Mouse (Mus musculus) heart, embryonic 10.5 days (tissue): ENCODE measurements around the gene Mfap1b. TPM values are rescaled to one million over a fixed set of nuclear protein-coding genes. Genes with fewer than 3 reads are reported as not detected.
"Not testable (repeated sequence)": the region's sequence is repeated elsewhere in the genome, so short reads cannot be mapped to it uniquely, and the experiment has no call there.

Experiments
- DNase-seq: peaks from one replicate; pipeline ENCODE4 v3.0.0-alpha.2; 2017; ENCODE audit warnings: low spot score
- H3K27ac ChIP-seq: fragments of 300-500 bp; sonication (generic); 2 replicates; pipeline ENCODE4 v1.5.1; 2016; ENCODE audit warnings: mild to moderate bottlenecking
- H3K27me3 ChIP-seq: fragments of 300-500 bp; sonication (generic); 2 replicates; pipeline ENCODE4 v1.6.1; 2016; ENCODE audit warnings: mild to moderate bottlenecking; ENCODE audit not compliant: poor library complexity, insufficient read depth, severe bottlenecking
- H3K36me3 ChIP-seq: fragments of 300-500 bp; sonication (generic); 2 replicates; pipeline ENCODE4 v1.6.1; 2016; ENCODE audit warnings: mild to moderate bottlenecking, moderate library complexity
- H3K4me1 ChIP-seq: fragments of 300-500 bp; sonication (generic); 2 replicates; pipeline ENCODE4 v1.6.1; 2016; ENCODE audit warnings: mild to moderate bottlenecking
- H3K4me3 ChIP-seq: fragments of 300-500 bp; sonication (generic); 2 replicates; pipeline ENCODE4 v1.5.1; 2016; ENCODE audit warnings: mild to moderate bottlenecking, moderate library complexity
- H3K9me3 ChIP-seq: fragments of 300-500 bp; sonication (generic); 2 replicates; pipeline ENCODE4 v1.6.1; 2016; ENCODE audit warnings: mild to moderate bottlenecking, moderate library complexity
- WGBS: fragments of 180-500 bp; shearing (Covaris S2); methylation state at CpG from one replicate; pipeline ENCODE4 v1.1.7; 2016; 5-methylcytosine and 5-hydroxymethylcytosine counted together
- polyA plus RNA-seq: library from polyadenylated mRNA; unstranded; fragments of >200 nt; fragmentation: Nextera tagmentation; extraction: Ambion mirVana; gene quantifications from 2 replicates; pipeline ENCODE4 v1.2.1, GENCODE M21; 2016

Gene Mfap1b
- polyA plus RNA-seq, 1 experiment from 2014 or later, result 49.3 TPM

DNA sequence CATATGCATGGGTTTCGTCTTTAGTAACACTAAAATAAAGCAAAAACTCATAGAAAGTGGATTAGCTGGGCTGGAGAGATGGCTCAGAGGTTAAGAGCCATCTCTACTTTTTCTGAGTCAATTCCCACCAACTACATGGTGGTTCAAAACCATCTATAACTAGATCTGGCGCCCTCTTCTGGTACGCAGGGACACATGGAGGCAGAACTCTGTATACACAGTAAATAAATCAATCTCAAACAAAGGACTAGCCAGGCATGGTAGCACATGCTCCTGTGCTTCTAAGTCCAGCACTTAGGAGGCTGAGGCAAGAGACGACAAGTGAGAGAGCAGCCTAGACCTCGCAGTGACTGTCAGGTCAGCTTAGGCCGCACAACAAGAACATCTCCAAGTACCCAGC is 27.7 kb upstream of the Mfap1b start:
- not testable (repeated sequence) for H3K27ac ChIP-seq, H3K27me3 ChIP-seq, H3K4me1 ChIP-seq, H3K9me3 ChIP-seq, DNase-seq, H3K4me3 ChIP-seq
- peaks cover 11% of the 10 kb centered on the region for H3K36me3 ChIP-seq
- WGBS, result 83% methylated on average over 1 of the region's 6 CpGs

DNA sequence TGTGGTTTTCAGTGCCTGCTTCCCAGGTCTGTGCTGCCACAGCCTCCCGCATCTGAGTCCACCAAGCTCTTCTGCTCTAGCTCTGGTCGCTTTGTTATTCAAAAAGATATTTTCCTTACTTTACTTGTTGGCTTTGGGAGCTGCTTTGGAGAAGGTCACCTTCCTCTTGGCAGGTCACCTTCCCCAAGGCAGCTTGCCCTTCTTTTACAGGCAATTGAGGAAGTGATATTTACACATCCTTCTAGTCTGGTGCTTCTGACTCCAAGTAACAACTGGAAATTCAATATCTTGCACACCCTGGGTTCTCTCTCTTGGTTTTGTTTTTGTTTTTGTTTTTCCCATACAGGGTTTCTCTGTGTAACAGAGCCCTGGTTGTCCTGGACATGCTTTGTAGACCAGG is 10.5 kb upstream of the Mfap1b start:
- not testable (repeated sequence) for H3K27me3 ChIP-seq, H3K9me3 ChIP-seq, H3K27ac ChIP-seq, H3K4me1 ChIP-seq, H3K36me3 ChIP-seq, H3K4me3 ChIP-seq, DNase-seq
- 79% methylated on average over 2 of the region's 2 CpGs for WGBS

DNA sequence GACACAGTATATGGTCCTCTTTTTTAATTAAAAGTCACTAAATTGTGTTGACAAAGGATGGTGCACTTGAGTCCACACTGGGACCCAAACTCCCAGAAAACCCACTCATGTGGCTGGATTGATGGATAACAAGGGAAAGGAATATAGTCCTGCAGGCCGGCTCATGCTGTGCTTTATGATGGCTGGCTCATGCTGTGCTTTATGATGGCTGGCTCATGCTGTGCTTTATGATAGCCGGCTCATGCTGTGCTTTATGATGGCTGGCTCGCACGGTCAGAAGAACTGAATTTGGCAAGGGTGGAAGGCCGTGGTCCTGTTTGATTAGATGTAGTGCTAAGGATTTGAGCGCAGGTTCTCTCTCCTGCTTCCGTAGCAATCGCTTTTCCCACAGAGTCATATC is 9.7 kb upstream of the Mfap1b start:
- Histone ChIP-seq H3K27ac (no peak overlapping the region), H3K27me3 (no peaks in the 10 kb centered on the region), H3K9me3 (no peaks in the 10 kb centered on the region), H3K4me3 (no peak overlapping the region), H3K4me1 (no peaks in the 10 kb centered on the region), H3K36me3 (no peaks in the 10 kb centered on the region)
- 75% methylated on average over 8 of the region's 8 CpGs for WGBS
- peak; percentile 61 for DNase-seq

DNA sequence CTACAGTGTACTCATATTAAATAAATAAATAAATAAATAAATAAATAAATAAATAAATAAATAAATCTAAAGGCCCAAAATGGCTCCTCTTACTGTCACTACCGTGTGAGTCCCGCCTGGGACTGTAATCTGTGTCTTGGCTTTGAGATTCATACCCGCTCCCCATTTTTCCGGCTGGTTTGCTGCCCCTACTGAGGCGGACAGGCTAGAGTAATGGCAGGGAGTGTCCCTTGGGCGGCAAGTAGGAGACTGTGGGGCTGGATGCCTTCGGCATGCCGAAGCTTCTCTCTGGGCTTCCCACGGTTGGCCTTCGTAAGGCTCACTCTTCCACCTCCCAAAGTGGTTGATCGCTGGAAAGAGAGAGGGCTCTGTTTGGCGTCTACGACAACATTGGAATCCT is 7.0 kb upstream of the Mfap1b start:
- H3K4me3 ChIP-seq, H3K4me1 ChIP-seq, H3K27me3 ChIP-seq, H3K9me3 ChIP-seq, H3K36me3 ChIP-seq, H3K27ac ChIP-seq: not testable (repeated sequence)
- peak; percentile 61 for DNase-seq
- 81% methylated on average over 13 of the region's 13 CpGs for WGBS

DNA sequence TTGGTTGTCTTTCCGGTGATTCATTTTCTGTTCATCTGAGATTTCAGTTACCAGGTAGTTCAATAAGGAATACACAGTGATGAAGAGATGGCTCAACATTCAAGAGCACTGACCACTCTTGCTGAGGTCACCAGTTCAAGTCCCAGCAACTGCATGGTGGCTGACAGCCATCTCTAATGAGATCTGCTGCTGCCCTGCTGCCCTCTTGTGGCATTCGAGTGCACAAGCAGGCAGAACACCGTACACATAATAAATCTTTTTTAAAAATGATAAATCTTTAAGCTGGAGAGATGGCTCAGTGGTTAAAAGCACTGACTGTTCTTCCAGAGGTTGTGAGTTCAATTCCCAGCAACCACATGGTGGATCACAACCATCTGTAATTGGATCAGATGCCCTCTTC is 6.6 kb upstream of the Mfap1b start:
- Histone ChIP-seq H3K4me3 (no peak overlapping the region), H3K27ac (no peak overlapping the region), H3K36me3 (no peaks in the 10 kb centered on the region), H3K9me3 (no peaks in the 10 kb centered on the region), H3K27me3 (no peaks in the 10 kb centered on the region), H3K4me1 (no peaks in the 10 kb centered on the region)
- WGBS, result 55% methylated on average over 3 of the region's 3 CpGs
- peak; percentile 63 for DNase-seq

DNA sequence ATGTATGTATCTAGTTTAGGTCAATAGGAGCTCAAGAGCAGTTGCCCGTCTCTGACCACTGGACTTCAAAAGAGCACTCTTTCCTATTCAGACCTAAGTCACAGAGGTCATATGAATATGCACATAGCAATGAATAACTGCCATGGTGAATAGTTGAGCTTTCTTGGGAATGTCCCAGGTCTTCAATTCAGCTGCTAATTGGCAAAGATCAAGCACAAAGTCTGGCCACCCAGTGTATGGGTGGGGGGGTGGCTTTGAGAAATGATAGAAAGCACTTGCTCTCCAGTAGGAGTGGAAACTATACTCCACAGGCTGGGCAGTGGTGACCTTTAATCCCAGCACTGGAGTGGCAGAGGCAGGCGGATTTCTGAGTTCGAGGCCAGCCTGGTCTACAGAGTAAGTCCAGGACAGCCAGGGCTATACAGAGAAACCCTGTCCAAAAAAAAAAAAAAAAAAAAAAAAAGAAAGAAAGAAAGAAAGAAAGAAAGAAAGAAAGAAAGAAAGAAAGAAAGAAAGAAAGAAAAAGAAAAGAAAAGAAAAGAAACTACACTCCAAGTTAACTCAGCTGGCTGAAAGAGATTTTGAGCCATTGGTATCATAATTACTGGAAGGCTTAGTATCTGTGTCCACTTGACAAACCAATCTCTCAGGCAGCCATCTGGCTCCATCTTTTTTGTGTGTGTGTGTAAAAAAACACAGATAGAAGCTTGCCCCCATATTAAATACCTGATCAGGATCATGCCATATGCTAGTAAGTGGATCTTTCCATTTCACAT is 3.8 kb upstream of the Mfap1b start:
- H3K9me3 ChIP-seq, result no peaks in the 10 kb centered on the region
- DNase-seq, result no peak
- WGBS, result 81% methylated on average over 3 of the region's 3 CpGs
- no peaks in the 10 kb centered on the region for H3K4me1 ChIP-seq
- H3K27ac ChIP-seq, result no peak overlapping the region
- H3K4me3 ChIP-seq, result no peak overlapping the region
- no peaks in the 10 kb centered on the region for H3K36me3 ChIP-seq
- H3K27me3 ChIP-seq, result no peaks in the 10 kb centered on the region

DNA sequence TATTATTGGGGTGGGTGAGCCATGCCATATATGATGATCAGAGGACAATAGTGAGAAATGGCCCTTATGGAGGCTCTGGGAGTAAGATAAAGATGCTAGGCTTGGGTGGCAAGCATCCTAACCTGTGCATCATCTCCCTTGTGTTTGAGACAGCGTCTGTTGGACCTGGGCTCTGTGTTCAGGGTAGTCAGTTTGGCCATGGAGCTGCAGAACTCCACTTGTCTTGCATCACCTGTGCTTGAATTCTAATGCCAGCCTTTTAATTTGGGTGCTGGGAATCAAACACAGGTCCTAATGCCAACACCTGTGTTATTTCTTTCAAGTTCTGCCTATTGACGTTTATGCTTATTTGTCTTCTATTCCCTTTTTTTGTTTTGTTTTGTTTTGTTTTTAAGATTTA is 1.4 kb upstream of the Mfap1b start:
- not testable (repeated sequence) for H3K4me1 ChIP-seq, H3K9me3 ChIP-seq, H3K27me3 ChIP-seq, DNase-seq, H3K27ac ChIP-seq, H3K36me3 ChIP-seq, H3K4me3 ChIP-seq
- WGBS, result 91% methylated on average over 2 of the region's 2 CpGs

DNA sequence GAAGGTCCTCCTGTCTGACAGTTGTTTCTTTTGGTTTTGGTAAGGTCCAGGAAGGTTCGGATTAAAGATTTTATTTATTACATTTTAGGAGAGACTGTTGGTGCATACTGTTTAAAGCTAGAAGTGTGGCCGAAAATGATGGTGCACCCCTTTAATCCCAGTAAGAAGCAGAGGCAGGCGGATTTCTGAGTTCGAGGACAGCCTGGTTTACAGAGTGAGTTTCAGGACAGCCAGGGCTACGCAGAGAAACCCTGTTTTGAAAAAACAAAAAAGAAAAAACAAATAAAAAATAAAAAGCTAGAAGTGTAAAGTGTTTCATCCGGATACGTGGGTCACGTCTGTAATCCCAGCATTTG is 291 bp upstream of the Mfap1b start:
- no peaks in the 10 kb centered on the region for H3K9me3 ChIP-seq
- H3K4me3 ChIP-seq, result peak overlapping the region; percentile 66
- H3K27me3 ChIP-seq, result no peaks in the 10 kb centered on the region
- peak overlapping the region; percentile 64 for H3K27ac ChIP-seq
- no peaks in the 10 kb centered on the region for H3K4me1 ChIP-seq
- H3K36me3 ChIP-seq, result peaks cover 7% of the 10 kb centered on the region; the same call in 1 of the 2 replicates
- no peak for DNase-seq
- 31% methylated on average over 8 of the region's 8 CpGs for WGBS

DNA sequence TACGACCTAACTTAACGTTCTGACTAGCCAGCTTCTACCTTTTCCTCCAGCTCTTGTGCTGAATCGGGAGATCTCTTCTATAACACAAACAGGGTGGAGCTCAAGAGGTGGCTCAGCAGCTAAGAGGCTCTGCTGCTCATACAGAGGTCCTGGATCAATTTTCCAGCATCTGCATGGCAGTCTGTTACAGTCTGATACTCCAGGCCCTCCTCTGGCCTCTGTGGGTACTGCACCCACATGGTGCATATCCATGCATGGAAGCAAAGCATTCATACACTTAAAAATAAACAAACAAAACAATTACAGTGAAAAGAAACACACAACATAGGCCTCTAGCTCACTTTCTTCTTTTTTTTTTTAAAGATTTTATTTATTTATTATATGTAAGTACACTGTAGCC is 1.1 kb downstream of the Mfap1b start:
- not testable (repeated sequence) for H3K9me3 ChIP-seq, H3K27me3 ChIP-seq, H3K4me1 ChIP-seq, DNase-seq, H3K36me3 ChIP-seq, H3K27ac ChIP-seq
- WGBS, result 93% methylated on average over 3 of the region's 3 CpGs
- H3K4me3 ChIP-seq, result 0 out of 2 replicates have a peak overlapping the region, but pooled peaks have one; percentile 66

DNA sequence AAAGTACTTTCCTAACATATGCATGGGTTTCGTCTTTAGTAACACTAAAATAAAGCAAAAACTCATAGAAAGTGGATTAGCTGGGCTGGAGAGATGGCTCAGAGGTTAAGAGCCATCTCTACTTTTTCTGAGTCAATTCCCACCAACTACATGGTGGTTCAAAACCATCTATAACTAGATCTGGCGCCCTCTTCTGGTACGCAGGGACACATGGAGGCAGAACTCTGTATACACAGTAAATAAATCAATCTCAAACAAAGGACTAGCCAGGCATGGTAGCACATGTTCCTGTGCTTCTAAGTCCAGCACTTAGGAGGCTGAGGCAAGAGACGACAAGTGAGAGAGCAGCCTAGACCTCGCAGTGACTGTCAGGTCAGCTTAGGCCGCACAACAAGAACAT is 4.9 kb downstream of the Mfap1b start:
- not testable (repeated sequence) for H3K27me3 ChIP-seq, DNase-seq, H3K4me1 ChIP-seq, H3K4me3 ChIP-seq, H3K27ac ChIP-seq, H3K9me3 ChIP-seq, H3K36me3 ChIP-seq
- WGBS, result 84% methylated on average over 4 of the region's 6 CpGs

DNA sequence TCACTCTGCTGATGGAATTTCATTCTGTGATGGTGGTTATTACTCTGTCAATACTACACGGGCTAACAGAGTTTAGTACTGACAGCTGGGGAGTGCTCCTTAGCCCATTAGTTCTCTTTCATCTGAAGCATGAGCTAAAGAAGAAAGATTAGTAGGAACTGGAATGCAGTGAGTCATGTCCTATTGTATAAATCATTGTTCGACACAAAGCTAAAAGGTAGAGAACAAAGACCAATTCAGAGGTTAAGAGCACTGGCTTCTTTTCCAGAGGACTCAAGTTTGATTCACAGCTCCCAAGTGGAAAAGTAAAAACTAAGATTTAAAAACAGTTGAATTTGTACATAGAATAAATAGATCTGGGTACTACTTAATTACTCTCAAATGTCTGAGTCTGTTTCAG is 13.8 kb downstream of the Mfap1b start:
- H3K4me3 ChIP-seq, result no peak overlapping the region
- H3K9me3 ChIP-seq, result no peaks in the 10 kb centered on the region
- 86% methylated on average over 2 of the region's 2 CpGs for WGBS
- H3K4me1 ChIP-seq, result peaks cover 14% of the 10 kb centered on the region; the same call in 1 of the 2 replicates
- no peak overlapping the region for H3K27ac ChIP-seq
- DNase-seq, result no peak
- H3K36me3 ChIP-seq, result peaks cover 25% of the 10 kb centered on the region
- H3K27me3 ChIP-seq, result no peaks in the 10 kb centered on the region

DNA sequence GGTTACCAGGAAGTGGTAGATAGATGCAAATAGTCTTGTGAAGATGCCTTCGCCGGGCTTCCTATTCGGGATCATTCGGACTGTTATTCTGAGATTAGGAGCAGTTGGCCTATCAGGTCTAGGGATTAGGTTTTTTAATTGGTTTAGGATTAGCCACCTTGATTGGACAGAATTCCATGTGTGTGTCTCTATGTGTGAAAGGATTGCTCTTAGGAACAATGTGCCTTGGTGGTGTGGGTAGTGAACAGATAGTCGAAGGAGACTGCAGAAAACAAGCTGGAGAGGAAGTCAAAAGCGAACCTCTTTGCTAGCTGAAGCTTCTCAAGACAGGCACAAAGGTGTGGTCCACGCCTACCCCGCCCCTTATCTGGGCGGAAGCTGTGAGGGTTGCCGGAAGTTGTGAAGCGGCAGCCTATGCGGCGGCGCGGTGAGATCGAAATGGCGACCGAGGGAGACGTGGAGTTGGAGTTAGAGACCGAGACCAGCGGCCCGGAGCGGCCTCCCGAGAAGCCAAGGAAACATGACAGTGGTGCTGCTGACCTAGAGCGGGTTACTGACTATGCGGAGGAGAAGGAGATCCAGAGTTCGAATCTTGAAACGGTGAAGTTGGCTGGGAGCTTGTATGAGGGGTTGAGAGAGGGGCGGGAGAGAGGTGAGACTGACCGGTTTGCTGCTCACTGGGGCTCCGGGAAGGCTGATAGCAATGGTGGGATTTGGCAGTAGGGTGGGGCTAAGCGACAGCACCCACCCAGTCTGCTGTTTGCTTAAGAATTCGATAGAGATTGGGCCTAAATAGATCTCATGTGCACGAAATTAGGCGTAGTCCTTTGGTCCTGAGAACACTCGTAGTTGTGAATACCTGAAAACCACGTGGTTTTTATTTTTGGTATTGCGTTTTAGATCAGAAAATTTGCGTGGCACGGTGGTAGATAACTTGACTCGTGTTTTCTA is 16.9 kb downstream of the Mfap1b start, which contains the start of gene Serinc4:
Gene Serinc4 (minus strand): TSS at position 90 of the 951 bp plus-strand sequence.
- peak; percentile 95 for DNase-seq
- Histone ChIP-seq H3K27me3 (no peaks in the 10 kb centered on the region), H3K9me3 (no peaks in the 10 kb centered on the region), H3K4me1 (peaks cover 34% of the 10 kb centered on the region), H3K4me3 (peak within 1 kb of the TSS; percentile 79), H3K36me3 (peaks cover 48% of the 10 kb centered on the region), H3K27ac (peak within 1 kb of the TSS; percentile 93)
- 3% methylated on average over 41 of the region's 41 CpGs for WGBS

DNA sequence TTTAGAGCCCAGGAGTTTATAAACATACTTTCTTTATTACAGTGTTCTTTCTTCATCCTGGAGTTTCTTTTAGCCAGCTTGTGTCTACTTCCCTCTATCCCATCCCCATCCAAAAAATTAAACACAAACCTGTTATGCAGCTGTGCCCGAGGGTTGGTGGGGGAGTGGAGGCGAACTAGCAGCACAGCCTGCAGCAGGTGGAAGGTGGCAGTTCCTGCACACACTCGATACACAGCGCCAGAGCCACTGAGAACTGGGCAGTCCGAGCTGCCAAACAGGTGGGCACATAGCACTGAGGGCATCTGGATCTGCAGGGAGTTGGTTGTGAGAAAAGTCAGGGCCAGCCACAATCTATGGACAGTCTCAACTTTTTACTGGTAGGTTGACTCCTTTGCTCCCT is 18.3 kb downstream of the Mfap1b start:
- H3K4me1 ChIP-seq, result peaks cover 44% of the 10 kb centered on the region
- no peak for DNase-seq
- H3K27ac ChIP-seq, result no peak overlapping the region
- peaks cover 54% of the 10 kb centered on the region for H3K36me3 ChIP-seq
- no peaks in the 10 kb centered on the region for H3K27me3 ChIP-seq
- WGBS, result 80% methylated on average over 5 of the region's 5 CpGs
- no peaks in the 10 kb centered on the region for H3K9me3 ChIP-seq
- H3K4me3 ChIP-seq, result no peak overlapping the region
